13 mouse cellular contexts compared by ENCODE assay signal in genomic region chr10:60893810-60894147, GRCm38 (mm10).
A peak's percentile ranks its signal among the peaks of the same experiment; 100 is the strongest.
DNase-seq lines count a peak whose midpoint lies in the region; ATAC-seq and TF ChIP-seq lines count a peak whose summit lies in the region.
"Had no signal": no experiment of that assay in that cellular context is flagged by ENCODE, and none has a peak within 500 bp of the region (broad histone marks: within the 10 kb centered on the region; RNA-seq: fewer than 3 reads in every experiment).

No protein-coding gene starts in this region.

- no peaks in the 10 kb centered on the region for H3K9me3 ChIP-seq in embryonic facial prominence, embryonic 12.5 days
- H3K9me3 ChIP-seq in hindbrain, embryonic 13.5 days, result no peaks in the 10 kb centered on the region
- H3K9me3 ChIP-seq in midbrain, embryonic 16.5 days (replicated peaks; ENCODE audit: control insufficient read depth, low read length, poor library complexity, severe bottlenecking), result no peaks in the 10 kb centered on the region
- H3K9me3 ChIP-seq: intestine, embryonic 15.5 days had no signal

- H3K9ac ChIP-seq in embryonic facial prominence, embryonic 12.5 days, result no peak overlapping the region
- no peak overlapping the region for H3K9ac ChIP-seq in hindbrain, embryonic 13.5 days
- H3K9ac ChIP-seq in midbrain, embryonic 16.5 days (ENCODE audit: low read depth, low read length), result peak overlapping the region; percentile 8; the same call in 1 of the 2 replicates
- H3K9ac ChIP-seq: intestine, embryonic 15.5 days had no signal

- peak; percentile 43 for DNase-seq in embryo, embryonic 10.5 days (ENCODE audit: low spot score)
- no peak for DNase-seq in c-Kit-positive CD71-positive TER-119-positive erythroid progenitor cells, embryonic 14.5 days (ENCODE audit: low spot score)
- DNase-seq in right cerebral cortex, postnatal 14 days, result no peak
- DNase-seq in gastrocnemius, adult 2 months, result no peak
- DNase-seq in layer of hippocampus, adult 9-11 months, result no peak
- DNase-seq: adrenal gland, postnatal 14 days; kidney, postnatal 36 days; liver had no signal

- TF ChIP-seq CTCF in gastrocnemius, adult 2 months (IDR thresholded peaks at IDR 0.05), result no peak

- WGBS in embryonic facial prominence, embryonic 12.5 days, result 33% methylated on average over 4 of the region's 4 CpGs
- WGBS in hindbrain, embryonic 13.5 days, result 33% methylated on average over 4 of the region's 4 CpGs
- 27% methylated on average over 4 of the region's 4 CpGs for WGBS in midbrain, embryonic 16.5 days

- no peak overlapping the region for H3K27ac ChIP-seq in embryonic facial prominence, embryonic 12.5 days
- H3K27ac ChIP-seq in hindbrain, embryonic 13.5 days, result peak overlapping the region; percentile 64
- peak overlapping the region; percentile 66 for H3K27ac ChIP-seq in midbrain, embryonic 16.5 days (ENCODE audit: low read length)
- no peak overlapping the region for H3K27ac ChIP-seq in gastrocnemius, adult 2 months
- H3K27ac ChIP-seq: intestine, embryonic 15.5 days had no signal

- no peak overlapping the region for H3K4me3 ChIP-seq in embryonic facial prominence, embryonic 12.5 days
- H3K4me3 ChIP-seq in hindbrain, embryonic 13.5 days, result no peak overlapping the region
- H3K4me3 ChIP-seq in midbrain, embryonic 16.5 days (ENCODE audit: low read depth, low read length), result no peak overlapping the region
- H3K4me3 ChIP-seq in gastrocnemius, adult 2 months, result no peak overlapping the region
- H3K4me3 ChIP-seq: intestine, embryonic 15.5 days had no signal

- H3K27me3 ChIP-seq in embryonic facial prominence, embryonic 12.5 days, result no peaks in the 10 kb centered on the region
- H3K27me3 ChIP-seq in hindbrain, embryonic 13.5 days, result peaks cover 6% of the 10 kb centered on the region; the same call in 1 of the 2 replicates
- H3K27me3 ChIP-seq in midbrain, embryonic 16.5 days (ENCODE audit: control insufficient read depth, insufficient read depth, low read depth, low read length), result no peaks in the 10 kb centered on the region
- H3K27me3 ChIP-seq: intestine, embryonic 15.5 days had no signal

- peak; percentile 64; the same call in 1 of the 2 replicates for ATAC-seq in embryonic facial prominence, embryonic 12.5 days (ENCODE audit: insufficient number of reproducible peaks, insufficient read depth, low FRiP score, low TSS enrichment)
- peak; percentile 79 for ATAC-seq in hindbrain, embryonic 13.5 days (ENCODE audit: low FRiP score)
- ATAC-seq in midbrain, embryonic 16.5 days, result peak; percentile 91
- ATAC-seq: intestine, embryonic 15.5 days; lung, postnatal 0 days had no signal

- intact Hi-C loops in gastrocnemius, adult 2 months (cut with DNase I), result no loop called here

- no peaks in the 10 kb centered on the region for H3K36me3 ChIP-seq in embryonic facial prominence, embryonic 12.5 days
- H3K36me3 ChIP-seq in hindbrain, embryonic 13.5 days, result no peaks in the 10 kb centered on the region
- no peaks in the 10 kb centered on the region for H3K36me3 ChIP-seq in midbrain, embryonic 16.5 days (ENCODE audit: control insufficient read depth, insufficient read depth, low read length)
- H3K36me3 ChIP-seq: intestine, embryonic 15.5 days had no signal

- H3K4me1 ChIP-seq in embryonic facial prominence, embryonic 12.5 days, result 0 out of 2 replicates have a peak, but pooled peaks cover 11% of the 10 kb centered on the region
- peaks cover 35% of the 10 kb centered on the region for H3K4me1 ChIP-seq in hindbrain, embryonic 13.5 days (replicated peaks)
- H3K4me1 ChIP-seq in midbrain, embryonic 16.5 days (ENCODE audit: control insufficient read depth, insufficient read depth, low read length), result peaks cover 21% of the 10 kb centered on the region

- H3K4me2 ChIP-seq in embryonic facial prominence, embryonic 12.5 days (replicated peaks), result no peak overlapping the region
- H3K4me2 ChIP-seq in hindbrain, embryonic 13.5 days, result peak overlapping the region; percentile 30
- H3K4me2 ChIP-seq in midbrain, embryonic 16.5 days (ENCODE audit: low read length), result peak overlapping the region; percentile 21; the same call in 1 of the 2 replicates
- H3K4me2 ChIP-seq: intestine, embryonic 15.5 days had no signal

Comparison
In these comparisons a context has a peak if more than half of its experiments do, and no peak if none do; other contexts are left out.
1. H3K27ac ChIP-seq: peak in hindbrain, embryonic 13.5 days (single experiment) and midbrain, embryonic 16.5 days (single experiment); none in embryonic facial prominence, embryonic 12.5 days (single experiment) and gastrocnemius, adult 2 months (single experiment).
2. Peak in every context shown above with its lines, with median percentiles within 50 percentile points of each other: ATAC-seq.